ENCODE assay signal across 10 mouse cellular contexts in the genomic region with DNA sequence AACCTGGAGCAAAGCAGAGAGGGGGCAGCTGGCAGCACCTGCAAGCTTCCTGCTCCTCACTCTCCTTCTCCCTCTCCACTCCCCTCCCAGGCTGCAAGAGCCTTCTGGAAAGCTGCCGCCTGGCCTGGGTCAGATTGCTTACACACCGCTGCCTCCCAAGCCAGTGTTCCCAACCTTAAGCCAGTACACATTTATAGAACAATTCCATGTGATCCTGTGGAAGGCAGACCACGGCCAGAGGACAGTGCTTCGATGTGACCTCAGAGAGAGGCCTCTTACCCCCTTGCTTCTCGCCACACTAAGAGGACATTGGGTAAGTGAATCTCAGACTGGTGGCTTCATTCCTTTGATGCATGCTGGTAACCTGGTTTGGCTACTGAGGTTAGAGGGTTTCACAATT. TPM values are rescaled to one million over a fixed set of nuclear protein-coding genes. Genes with fewer than 3 reads are reported as not detected.
DNase-seq lines count a peak whose midpoint lies in the region; ATAC-seq and TF ChIP-seq lines count a peak whose summit lies in the region.
"Had no signal": no experiment of that assay in that cellular context is flagged by ENCODE, and none has a peak within 500 bp of the region (broad histone marks: within the 10 kb centered on the region; RNA-seq: fewer than 3 reads in every experiment).

No protein-coding gene starts in this region.

- no peak overlapping the region for H3K4me3 ChIP-seq in layer of hippocampus, adult 2 months
- no peak overlapping the region for H3K4me3 ChIP-seq in midbrain, embryonic 16.5 days (ENCODE audit: low read depth, low read length)

- no peak overlapping the region for H3K27ac ChIP-seq in layer of hippocampus, adult 2 months
- no peak overlapping the region for H3K27ac ChIP-seq in midbrain, embryonic 16.5 days (ENCODE audit: low read length)
- H3K27ac ChIP-seq: macrophage had no signal

- WGBS in midbrain, embryonic 16.5 days = 54% methylated on average over 5 of the region's 5 CpGs

- peaks cover 6% of the 10 kb centered on the region for H3K4me1 ChIP-seq in midbrain, embryonic 16.5 days (ENCODE audit: control insufficient read depth, insufficient read depth, low read length)

- H3K36me3 ChIP-seq in midbrain, embryonic 16.5 days (ENCODE audit: control insufficient read depth, insufficient read depth, low read length) = no peaks in the 10 kb centered on the region

- DNase-seq in left cerebral cortex, postnatal 4 days = peak; percentile 65
- DNase-seq in left cerebral cortex, adult 8-10 months (ENCODE audit: low spot score in 2 of 2) = no peak
- peak; percentile 86 for DNase-seq in cerebellum, adult 9-10 months
- DNase-seq in gastrocnemius, postnatal 25 days = peak; percentile 88
- DNase-seq in lung, postnatal 14 days = peak; percentile 32
- DNase-seq in layer of hippocampus, adult 2 months (ENCODE audit: low spot score in 2 of 2) = no peak
- no peak for DNase-seq in left cerebral cortex, adult 18-20 months (ENCODE audit: low spot score in 2 of 2)
- DNase-seq: thymus, postnatal 4 days had no signal

- H3K4me2 ChIP-seq in midbrain, embryonic 16.5 days (ENCODE audit: low read length) = no peak overlapping the region

- no peak for TF ChIP-seq CTCF in layer of hippocampus, adult 2 months (conservative IDR thresholded peaks at IDR 0.05)

- no peaks in the 10 kb centered on the region for H3K27me3 ChIP-seq in midbrain, embryonic 16.5 days (ENCODE audit: control insufficient read depth, insufficient read depth, low read depth, low read length)

- no peak overlapping the region for H3K9ac ChIP-seq in midbrain, embryonic 16.5 days (ENCODE audit: low read depth, low read length)

- intact Hi-C loops in left cerebral cortex, postnatal 4 days (cut with DNase I) = no loop called here

- no peaks in the 10 kb centered on the region for H3K9me3 ChIP-seq in midbrain, embryonic 16.5 days (replicated peaks; ENCODE audit: control insufficient read depth, low read length, poor library complexity, severe bottlenecking)

- no peak for ATAC-seq in midbrain, embryonic 16.5 days

RNA-seq across cellular contexts. Expression of gene Nsmce4a, which starts 20.1 kb away (rescaled TPM):
- total RNA-seq in left cerebral cortex, postnatal 4 days (2021) = 10 to 100 TPM; 36.1 to 38.3 TPM
- total RNA-seq in left cerebral cortex, adult 8-10 months (2022) = 10 to 100 TPM; 37.5 to 40.9 (median 40.4) TPM
- 10 to 100 TPM; 25.8 to 26.5 TPM for total RNA-seq in gastrocnemius, postnatal 25 days (2021)
- total RNA-seq in layer of hippocampus, adult 2 months (2021) = 10 to 100 TPM; 41.8 to 42.2 TPM
- 10 to 100 TPM; 40.3 to 44.7 TPM for total RNA-seq in left cerebral cortex, adult 18-20 months (2021)
- polyA plus RNA-seq in midbrain, embryonic 16.5 days (2015; fragmentation: Nextera tagmentation; extraction: Ambion mirVana) = 70.3 and 73.2 TPM in 2 replicates

RNA-seq across cellular contexts. Expression of gene Tacc2, which starts 24.5 kb away (rescaled TPM):
- total RNA-seq in left cerebral cortex, postnatal 4 days (2021) = 100 to 1,000 TPM; 101 to 102 TPM
- 10 to 100 TPM; 64.2 to 70.3 (median 68.0) TPM for total RNA-seq in left cerebral cortex, adult 8-10 months (2022)
- total RNA-seq in gastrocnemius, postnatal 25 days (2021) = 100 to 1,000 TPM; 422 to 535 TPM
- 10 to 100 TPM; 79.5 to 82.0 TPM for total RNA-seq in layer of hippocampus, adult 2 months (2021)
- total RNA-seq in left cerebral cortex, adult 18-20 months (2021) = 10 to 100 TPM; 61.9 to 68.9 TPM
- 61.1 and 66.3 TPM in 2 replicates for polyA plus RNA-seq in midbrain, embryonic 16.5 days (2015; fragmentation: Nextera tagmentation; extraction: Ambion mirVana)

RNA-seq across cellular contexts. Expression of gene Ate1, which starts 32.6 kb away (rescaled TPM):
- 10 to 100 TPM; 57.1 to 61.9 TPM for total RNA-seq in left cerebral cortex, postnatal 4 days (2021)
- total RNA-seq in left cerebral cortex, adult 8-10 months (2022) = 10 to 100 TPM; 64.4 to 83.5 (median 67.3) TPM
- 10 to 100 TPM; 25.4 to 25.6 TPM for total RNA-seq in gastrocnemius, postnatal 25 days (2021)
- total RNA-seq in layer of hippocampus, adult 2 months (2021) = 10 to 100 TPM; 71.0 to 72.3 TPM
- 10 to 100 TPM; 71.1 to 71.3 TPM for total RNA-seq in left cerebral cortex, adult 18-20 months (2021)
- 117 and 120 TPM in 2 replicates for polyA plus RNA-seq in midbrain, embryonic 16.5 days (2015; fragmentation: Nextera tagmentation; extraction: Ambion mirVana)

Comparison
In these comparisons a context has a peak if more than half of its experiments do, and no peak if none do; other contexts are left out.
1. DNase-seq: peak in left cerebral cortex, postnatal 4 days (single experiment), cerebellum, adult 9-10 months (single experiment), gastrocnemius, postnatal 25 days (single experiment) and lung, postnatal 14 days (single experiment); none in left cerebral cortex, adult 8-10 months (0 of 2), layer of hippocampus, adult 2 months (0 of 2) and left cerebral cortex, adult 18-20 months (0 of 2).
2. RNA of gene Tacc2, which starts 24.5 kb away (total RNA-seq): 422 to 535 TPM in gastrocnemius, postnatal 25 days; 101 to 102 TPM in left cerebral cortex, postnatal 4 days, 79.5 to 82.0 TPM in layer of hippocampus, adult 2 months, 61.9 to 68.9 TPM in left cerebral cortex, adult 18-20 months and 64.2 to 70.3 TPM in left cerebral cortex, adult 8-10 months; every median in the first group is over 4 times any median in the second.